Mouse (Mus musculus): ENCODE data around the gene Mindy1. TPM values are rescaled to one million over a fixed set of nuclear protein-coding genes. Genes with fewer than 3 reads are reported as not detected.
A peak's percentile ranks its signal among the peaks of the same experiment; 100 is the strongest.

Mindy1 gene
- total RNA-seq, 2 experiments from 2014 or later = 19.9 to 22.8 TPM

- no peak for DNase-seq
Measured at GRCm38 (mm10) chr3:95294316-95294715, 13.2 kb downstream of the Mindy1 start.

GRCm38 (mm10) chr3:95294718-95295117, 13.6 kb downstream of the Mindy1 start:
- no peak for DNase-seq

GRCm38 (mm10) chr3:95295321-95296102, 14.4 kb downstream of the Mindy1 start:
- DNase-seq = no peak

GRCm38 (mm10) chr3:95296103-95296469, 14.9 kb downstream of the Mindy1 start:
- DNase-seq = no peak

- DNase-seq = no peak
Measured at GRCm38 (mm10) chr3:95298018-95298417, 16.9 kb downstream of the Mindy1 start.

GRCm38 (mm10) chr3:95301204-95301796, 20.2 kb downstream of the Mindy1 start:
- no peak for DNase-seq

GRCm38 (mm10) chr3:95306244-95306643, 25.1 kb downstream of the Mindy1 start:
- DNase-seq = no peak

GRCm38 (mm10) chr3:95307100-95307499, 26.0 kb downstream of the Mindy1 start, which contains the start of gene Anxa9:
Anxa9 (minus strand) TSS chr3:95307176.
- DNase-seq = no peak

GRCm38 (mm10) chr3:95310496-95310895, 29.4 kb downstream of the Mindy1 start:
- DNase-seq = no peak

- DNase-seq = no peak
Measured at GRCm38 (mm10) chr3:95310968-95311882, 30.1 kb downstream of the Mindy1 start.

GRCm38 (mm10) chr3:95312623-95313022, 31.5 kb downstream of the Mindy1 start:
- peak; percentile 39 for DNase-seq

GRCm38 (mm10) chr3:95313476-95313875, 32.3 kb downstream of the Mindy1 start:
- no peak for DNase-seq

GRCm38 (mm10) chr3:95314075-95314474, 32.9 kb downstream of the Mindy1 start:
- no peak for DNase-seq

GRCm38 (mm10) chr3:95314486-95315093, 33.4 kb downstream of the Mindy1 start, which contains the start of gene Cers2:
Cers2 (plus strand) TSS chr3:95314791.
- no peak for DNase-seq

GRCm38 (mm10) chr3:95315094-95315843, 34.1 kb downstream of the Mindy1 start:
- DNase-seq = peak; percentile 93

GRCm38 (mm10) chr3:95315844-95316550, 34.9 kb downstream of the Mindy1 start:
- no peak for DNase-seq

GRCm38 (mm10) chr3:95317414-95318080, 36.4 kb downstream of the Mindy1 start:
- peak; percentile 62 for DNase-seq

- DNase-seq = peak; percentile 52
Measured at GRCm38 (mm10) chr3:95318548-95318947, 37.4 kb downstream of the Mindy1 start.

GRCm38 (mm10) chr3:95319110-95319509, 38.0 kb downstream of the Mindy1 start:
- no peak for DNase-seq
